Mouse (Mus musculus) fibroblast of lung, adult 2 months (primary cell): ENCODE results near the gene Crlf1.
"Not testable (repeated sequence)": the region's sequence is repeated elsewhere in the genome, so short reads cannot be mapped to it uniquely, and the experiment has no call there.

ENCODE experiments used
- DNase-seq: peaks from one replicate; pipeline ENCODE4 v3.0.0-alpha.2; 2011; ENCODE audit warnings: low read depth

The Crlf1 gene

DNA sequence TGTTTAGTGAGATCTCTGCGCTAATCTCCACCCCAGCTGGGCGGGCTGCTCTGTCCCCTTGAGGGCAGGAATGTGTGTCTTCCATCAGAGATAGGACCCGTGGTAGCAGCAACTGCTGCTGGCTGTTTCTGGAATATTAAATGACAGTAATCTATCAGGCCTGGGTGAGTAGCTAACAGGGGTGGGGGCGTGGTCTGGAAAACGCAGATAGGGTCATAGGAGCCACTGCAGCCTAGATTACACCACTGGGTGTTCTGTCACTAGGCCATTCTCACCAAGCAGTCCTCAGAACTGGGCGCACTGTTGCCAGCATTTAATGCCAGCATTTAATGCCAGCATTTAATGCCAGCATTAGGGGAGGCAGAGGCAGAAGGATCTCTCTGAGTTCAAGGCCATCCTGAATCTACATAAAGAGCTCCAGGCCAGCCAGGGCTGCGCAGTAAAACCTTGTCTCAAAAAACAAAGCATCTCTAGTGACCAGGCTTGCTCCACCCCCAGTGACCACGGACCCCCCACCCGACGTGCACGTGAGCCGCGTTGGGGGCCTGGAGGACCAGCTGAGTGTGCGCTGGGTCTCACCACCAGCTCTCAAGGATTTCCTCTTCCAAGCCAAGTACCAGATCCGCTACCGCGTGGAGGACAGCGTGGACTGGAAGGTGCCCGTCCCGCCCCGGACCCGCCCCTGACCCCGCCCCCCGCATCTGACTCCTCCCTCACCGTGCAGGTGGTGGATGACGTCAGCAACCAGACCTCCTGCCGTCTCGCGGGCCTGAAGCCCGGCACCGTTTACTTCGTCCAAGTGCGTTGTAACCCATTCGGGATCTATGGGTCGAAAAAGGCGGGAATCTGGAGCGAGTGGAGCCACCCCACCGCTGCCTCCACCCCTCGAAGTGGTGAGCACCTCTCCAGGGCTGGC lies 7.7 kb downstream of the Crlf1 start:
- DNase-seq, result no peak

DNA sequence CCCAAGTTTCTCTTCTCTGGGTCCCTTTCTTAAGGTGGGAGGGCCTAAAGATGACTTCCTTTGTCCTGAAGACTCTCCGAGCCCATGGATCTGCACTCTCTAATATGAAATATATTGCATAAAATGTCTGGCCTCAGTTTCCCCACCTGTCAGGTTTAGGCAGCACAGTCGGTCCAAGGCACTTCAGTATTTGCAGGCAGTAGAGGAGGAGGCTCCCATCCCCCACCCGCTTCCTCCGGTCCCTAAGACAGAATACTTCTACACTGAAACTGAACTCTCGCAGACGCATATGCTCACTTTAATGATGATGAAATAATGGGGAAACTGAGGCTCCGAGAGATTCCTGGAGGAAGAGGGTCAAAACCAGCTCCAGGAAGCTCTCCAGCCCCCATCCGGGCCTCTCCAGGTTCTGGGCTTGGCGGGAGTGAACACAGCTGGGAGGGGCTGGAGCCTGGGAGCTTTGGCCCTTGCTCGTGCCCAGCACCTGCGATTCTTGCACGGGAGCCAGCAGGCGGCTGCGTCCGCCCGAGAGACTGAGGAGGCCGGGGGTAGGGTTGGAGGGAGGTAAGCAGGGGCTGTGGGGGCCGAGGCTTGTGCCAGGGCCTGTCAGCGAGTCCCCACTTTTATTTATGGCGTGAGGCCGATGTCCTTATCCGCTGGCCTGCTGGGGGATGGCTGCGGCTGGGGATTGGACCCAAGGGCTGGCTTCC lies 9.0 kb downstream of the Crlf1 start:
- no peak for DNase-seq

DNA sequence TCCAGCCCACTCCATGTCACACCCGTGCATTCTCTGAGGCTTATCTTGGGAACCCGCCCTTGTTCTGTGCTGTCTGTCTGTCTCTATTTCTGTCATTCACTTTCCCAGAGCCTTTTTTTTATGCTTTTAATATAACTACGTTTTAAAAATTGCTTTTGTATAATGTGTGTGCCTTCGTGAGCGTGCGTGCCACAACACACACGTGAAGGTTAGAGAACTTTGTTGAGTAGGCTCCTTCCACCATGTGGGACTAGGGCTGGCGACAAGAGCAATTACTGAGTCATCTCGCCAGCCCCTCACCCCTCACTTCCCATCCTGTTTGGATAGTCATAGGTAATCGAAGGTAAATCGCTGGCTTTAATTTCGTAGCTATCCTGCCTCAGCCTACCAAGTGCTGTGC lies 9.6 kb downstream of the Crlf1 start:
- DNase-seq, result no peak

DNA sequence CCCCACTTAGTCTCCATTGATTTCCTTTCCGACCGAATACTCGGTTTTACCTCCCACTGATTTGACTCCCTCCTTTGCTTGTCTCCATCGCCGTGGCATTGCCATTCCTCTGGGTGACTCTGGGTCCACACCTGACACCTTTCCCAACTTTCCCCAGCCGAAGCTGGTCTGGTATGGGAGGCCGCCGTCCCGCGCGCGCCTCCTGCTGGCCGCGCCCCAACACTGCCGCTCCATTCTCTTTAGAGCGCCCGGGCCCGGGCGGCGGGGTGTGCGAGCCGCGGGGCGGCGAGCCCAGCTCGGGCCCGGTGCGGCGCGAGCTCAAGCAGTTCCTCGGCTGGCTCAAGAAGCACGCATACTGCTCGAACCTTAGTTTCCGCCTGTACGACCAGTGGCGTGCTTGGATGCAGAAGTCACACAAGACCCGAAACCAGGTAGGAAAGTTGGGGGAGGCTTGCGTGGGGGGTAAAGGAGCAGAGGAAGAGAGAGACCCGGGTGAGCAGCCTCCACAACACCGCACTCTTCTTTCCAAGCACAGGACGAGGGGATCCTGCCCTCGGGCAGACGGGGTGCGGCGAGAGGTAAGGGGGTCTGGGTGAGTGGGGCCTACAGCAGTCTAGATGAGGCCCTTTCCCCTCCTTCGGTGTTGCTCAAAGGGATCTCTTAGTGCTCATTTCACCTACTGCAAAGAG lies 10.2 kb downstream of the Crlf1 start:
- no peak for DNase-seq

DNA sequence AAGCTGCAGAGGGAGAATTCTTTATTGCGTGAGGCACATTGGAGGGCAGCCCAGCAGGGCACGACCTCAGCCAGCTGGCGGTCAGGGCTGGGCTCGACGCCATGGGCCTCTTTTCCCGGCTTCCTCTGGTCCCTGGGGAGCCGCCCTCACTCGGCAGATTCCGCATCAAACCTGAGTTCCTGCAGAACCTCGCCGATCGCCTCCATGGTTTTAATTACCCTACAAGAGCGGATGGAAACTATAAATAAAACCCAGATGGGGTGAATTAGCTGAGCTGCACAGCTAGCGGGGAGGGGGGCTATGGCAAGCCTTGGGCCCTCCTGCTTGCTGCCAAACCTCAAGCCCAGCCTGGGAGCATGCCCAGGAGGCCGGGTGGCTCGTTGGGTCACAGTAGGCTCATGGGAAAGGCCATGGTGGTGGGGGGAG lies 11.3 kb downstream of the Crlf1 start:
- DNase-seq, result peak; percentile 96

DNA sequence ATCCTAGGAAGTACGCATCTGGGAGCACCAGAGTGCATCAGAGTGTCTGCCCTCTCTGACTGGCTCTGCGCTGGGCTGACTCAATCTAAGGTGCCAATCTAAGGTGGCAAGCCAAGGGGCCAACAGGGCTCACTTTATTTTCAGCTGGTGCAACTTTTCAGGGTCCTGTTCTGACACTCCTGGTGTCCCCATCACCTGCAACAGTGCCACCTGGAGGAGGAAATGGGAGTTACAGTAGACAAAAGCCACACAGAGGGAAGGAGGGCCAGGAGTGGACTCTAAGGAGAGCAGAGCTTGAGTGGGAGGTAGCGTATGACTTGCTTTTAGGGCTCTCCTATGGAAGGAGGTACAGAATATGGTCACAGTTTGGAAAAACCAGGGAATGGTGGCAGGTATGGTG lies 11.9 kb downstream of the Crlf1 start:
- no peak for DNase-seq

DNA sequence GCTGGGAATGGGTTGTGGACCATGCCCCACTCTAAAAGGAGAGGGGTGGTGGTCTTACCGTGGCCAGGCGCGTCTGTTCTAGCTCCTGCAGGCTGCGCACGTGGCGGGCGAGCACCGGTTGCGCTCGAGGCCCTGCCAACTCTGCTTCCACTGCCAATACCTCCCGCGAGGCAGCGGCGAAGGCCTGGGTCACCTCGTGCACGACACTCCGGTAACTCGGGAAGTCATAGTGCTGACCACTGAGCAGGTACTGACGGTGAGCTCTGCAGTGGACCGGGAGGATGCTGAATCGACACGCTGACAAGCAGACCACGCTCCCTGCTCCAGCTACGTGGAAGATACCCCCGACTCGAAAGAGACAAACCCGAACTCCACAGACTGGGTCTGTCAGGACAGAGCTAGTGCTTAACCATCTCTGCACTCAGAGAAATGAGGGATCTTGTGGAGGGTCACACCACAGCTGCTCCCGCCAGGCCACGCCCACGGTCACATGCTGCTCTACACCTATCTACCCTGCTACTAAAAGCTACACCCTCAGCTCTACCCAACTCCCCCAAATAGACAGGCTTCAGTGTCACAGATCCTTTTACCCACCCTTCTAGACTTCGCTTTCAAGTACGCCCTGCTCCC lies 12.9 kb downstream of the Crlf1 start:
- DNase-seq, result no peak

DNA sequence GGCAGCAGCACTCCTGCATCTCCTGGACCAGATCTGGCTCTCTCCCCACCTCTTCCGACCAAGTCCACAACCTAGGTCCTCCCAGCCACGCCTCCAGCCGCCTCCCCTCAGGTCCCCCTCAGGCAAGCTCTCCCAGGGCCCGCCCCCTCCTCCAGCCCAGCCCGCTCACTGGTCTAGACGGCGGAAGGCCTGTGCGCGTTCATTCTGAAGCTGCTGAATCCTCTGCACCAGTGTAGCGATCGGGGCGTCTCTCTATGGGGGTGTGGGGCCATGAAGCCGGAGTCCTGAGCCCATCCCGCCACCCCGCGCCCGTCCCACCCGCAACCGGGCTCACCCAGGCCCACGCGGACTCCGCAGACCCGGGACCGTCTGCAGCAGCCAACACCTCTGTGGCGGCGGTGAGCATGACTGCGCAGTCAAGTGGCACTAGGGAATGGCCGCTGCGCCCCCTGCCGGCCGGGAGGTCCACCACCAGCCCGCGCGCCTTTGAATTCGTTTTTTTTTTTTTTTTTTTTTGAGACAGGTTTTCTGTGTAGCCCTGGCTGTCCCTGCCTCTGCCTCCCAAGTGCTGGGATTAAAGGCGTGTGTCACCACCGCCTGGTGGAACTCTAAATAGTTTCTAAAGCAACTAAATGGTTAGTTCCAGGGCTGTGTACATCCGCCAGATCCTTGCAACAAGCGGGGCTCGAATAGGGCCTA lies 13.5 kb downstream of the Crlf1 start, which contains the start of gene Rex1bd:
Rex1bd (minus strand) TSS at position 425 of the 699 bp plus-strand sequence.
- peak; percentile 81 for DNase-seq

DNA sequence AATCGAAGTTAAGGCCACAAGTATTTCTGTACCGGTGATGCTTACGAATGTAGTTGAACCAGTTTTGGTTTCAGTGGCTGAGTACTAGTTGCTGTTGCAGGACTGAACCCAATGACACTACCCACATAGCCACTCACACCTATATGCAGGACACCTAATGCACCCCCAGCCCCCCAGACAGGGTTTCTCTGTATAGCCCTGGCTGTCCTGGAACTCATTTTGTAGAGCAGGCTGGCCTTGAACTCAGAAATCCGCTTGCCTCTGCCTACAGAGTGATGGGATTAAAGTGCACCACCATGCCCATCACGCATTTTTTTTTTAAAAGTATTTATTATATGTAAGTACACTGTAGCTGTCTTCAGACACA lies 14.1 kb downstream of the Crlf1 start:
- no peak for DNase-seq

DNA sequence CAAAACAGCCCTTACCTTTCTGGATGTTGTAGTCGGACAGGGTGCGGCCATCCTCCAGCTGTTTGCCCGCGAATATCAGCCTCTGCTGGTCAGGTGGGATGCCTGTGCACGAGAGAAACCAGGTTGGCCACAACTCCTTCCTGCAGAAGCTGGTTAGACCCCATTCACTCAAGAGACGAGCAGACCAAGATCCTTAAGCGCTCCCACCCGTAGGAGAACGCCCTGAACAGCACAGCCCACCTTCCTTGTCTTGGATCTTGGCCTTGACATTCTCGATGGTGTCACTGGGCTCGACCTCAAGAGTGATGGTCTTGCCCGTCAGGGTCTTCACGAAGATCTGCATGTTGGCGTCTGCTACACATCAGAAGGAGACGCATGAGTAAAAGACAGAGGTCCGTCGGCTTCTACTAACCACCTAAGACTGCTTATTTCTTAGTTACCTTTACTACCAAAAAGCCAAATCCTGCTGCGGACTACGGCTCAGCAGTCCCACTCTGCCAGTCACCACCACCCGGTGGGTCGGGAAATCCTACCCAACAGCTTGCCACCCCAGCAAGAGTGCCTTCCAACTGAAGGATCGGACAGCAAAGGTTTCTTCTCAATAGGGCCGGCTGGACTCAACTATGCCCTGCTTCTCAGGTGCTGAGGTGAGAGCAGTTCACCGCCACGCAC lies 16.5 kb downstream of the Crlf1 start:
- DNase-seq, result no peak

DNA sequence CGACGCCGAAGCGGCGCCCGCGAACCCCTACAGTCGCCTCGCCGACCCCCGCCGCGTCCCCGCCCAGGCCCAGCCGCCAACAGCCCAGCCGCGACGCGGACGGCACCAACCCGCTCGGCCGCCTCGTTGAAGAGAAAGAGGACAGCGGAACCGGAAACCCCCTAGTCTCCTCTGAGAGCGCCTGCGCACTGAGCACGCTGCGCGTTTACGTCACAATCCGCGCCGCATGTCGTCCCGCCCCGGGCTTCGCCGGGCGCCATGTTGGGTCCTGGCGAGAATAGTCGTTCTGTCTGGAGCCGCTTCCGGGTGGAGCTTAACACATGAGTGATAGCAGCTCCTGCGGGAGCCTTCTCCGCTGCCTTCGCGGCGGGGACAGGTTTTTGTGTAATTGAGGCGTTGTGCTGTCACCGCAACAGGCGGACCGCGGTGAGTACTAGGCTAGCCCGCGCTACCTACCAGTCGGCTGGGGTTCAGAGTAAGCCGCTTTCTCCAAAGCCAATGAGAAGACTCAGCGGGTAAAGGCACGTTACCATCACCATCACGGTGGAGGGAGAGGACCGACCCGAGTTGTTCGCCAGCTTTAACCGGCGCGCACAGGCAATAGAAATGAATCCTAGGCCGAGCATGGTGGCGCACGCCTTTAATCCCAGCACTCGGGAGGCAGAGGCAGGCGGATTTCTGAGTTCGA lies 17.4 kb downstream of the Crlf1 start, which contains the start of gene Uba52:
Uba52 (minus strand) TSS at position 574 of the 688 bp plus-strand sequence.
- DNase-seq, result peak; percentile 92

DNA sequence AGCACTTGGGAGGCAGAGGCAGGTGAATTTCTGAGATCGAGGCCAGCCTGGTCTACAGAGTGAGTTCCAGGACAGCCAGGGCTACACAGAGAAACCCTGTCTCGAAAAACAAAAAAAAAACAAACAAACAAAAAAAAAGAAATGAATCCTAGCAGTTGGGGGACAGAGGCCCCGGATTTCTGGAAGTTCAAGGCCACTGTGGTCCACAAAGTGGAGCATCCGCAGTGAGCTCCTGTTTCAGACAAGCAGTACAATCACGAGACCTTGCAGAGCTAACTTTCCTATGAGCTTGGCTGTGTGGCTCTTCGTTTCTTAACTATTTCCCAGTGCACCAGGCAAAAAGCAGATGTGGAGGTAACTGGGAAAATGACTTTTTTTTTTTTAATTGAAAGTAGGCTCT lies 18.2 kb downstream of the Crlf1 start:
- not testable (repeated sequence) for DNase-seq

DNA sequence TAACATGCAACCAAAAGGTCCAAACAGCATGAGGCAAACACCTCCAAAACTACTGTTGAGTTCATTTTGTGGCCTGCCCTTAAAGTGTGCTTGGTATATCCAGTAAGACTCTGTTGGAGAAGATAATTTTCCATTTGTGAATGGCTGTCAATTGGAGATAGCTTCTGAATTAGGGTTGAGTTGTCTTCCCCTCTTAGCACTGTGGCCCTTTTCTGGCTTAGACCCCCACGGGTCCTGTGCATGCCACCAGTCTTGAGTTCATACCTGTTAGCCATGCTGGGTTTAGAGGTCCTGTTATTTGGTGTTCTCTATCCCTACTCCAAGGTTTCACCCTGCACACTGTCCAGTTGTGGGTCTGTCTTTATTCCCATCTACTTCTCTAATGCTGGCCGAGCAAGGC lies 18.8 kb downstream of the Crlf1 start:
- DNase-seq, result no peak

DNA sequence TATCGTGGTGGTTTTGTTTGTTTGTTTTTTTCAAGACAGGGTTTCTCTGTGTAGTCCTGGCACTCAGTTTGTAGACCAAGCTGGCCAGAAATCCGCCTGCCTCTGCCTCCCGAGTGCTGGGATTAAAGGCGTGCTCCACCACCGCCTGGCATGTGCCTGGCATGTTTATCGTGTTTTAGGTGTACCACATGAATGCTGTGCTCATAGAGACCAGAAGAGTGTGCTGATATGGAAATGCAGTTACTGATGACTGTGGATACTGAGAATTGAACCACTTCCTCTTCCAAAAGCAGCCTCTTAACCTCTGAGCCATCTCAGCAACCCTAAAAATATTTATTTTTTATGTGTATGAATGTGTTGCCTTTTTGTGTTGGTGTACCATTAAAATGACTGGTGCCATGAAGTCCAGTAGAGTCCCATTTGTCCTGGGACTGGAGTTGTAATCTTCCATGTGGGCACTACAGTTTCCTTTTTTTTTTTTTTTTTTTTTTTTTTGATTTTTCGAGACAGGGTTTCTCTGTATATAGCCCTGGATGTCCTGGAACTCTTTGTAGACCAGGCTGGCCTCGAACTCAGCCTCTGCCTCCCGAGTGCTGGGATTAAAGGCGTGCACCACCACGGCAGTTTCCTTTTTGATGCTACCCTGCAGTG lies 19.4 kb downstream of the Crlf1 start:
- no peak for DNase-seq

DNA sequence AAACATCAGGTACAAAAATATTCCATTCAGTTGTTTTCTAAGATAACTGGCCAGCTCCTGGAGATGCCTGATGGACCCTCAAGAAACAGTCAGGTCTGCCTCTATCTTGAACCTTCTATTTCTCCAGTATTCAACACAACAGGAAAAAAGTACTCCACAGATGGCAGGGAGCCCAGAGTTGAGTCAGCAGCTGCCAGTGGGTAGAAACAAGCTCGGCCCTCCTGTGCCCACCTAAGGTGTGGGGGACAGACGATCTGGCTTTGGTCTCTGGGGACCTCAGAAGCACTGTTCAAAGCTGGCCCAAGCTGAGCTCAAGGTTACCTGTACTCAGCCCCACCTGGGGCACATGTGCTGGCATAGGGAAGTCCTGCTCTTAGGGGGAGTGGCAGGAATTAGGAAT lies 20.5 kb downstream of the Crlf1 start:
- no peak for DNase-seq

DNA sequence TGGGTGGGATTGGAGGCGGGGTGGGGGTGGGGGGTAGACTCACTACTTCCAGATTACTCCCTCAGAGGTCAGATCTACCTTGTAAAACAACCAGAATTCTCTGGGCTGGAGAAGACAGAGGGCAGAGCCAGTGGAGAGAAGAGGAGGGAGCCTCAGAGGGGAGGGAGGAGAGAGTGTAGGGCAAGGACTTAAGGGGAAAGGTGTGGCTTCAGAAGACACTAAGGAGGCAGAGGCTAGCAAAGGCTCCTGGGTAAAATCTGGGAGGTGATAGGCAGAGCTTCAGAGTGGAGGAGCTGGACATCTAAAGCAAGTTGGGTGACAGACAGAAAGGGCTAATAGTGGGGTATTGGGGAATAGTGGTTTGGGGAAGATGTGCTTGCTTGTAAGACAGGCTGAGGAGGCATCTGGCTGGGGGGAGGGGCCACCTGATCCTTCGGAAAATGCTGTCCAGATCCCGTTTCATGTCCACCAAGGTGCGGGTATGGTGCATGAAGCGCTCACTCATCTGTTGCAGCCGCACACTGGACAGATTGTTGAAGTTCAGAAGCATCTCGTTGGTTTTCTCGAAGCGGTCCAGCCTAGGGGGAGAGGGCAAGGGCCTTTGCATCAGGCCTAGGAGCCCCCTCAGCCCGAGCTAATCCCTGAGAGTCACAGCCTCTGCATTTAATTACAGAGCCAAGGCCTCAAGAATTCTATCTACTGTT lies 25.1 kb downstream of the Crlf1 start:
- DNase-seq, result no peak

DNA sequence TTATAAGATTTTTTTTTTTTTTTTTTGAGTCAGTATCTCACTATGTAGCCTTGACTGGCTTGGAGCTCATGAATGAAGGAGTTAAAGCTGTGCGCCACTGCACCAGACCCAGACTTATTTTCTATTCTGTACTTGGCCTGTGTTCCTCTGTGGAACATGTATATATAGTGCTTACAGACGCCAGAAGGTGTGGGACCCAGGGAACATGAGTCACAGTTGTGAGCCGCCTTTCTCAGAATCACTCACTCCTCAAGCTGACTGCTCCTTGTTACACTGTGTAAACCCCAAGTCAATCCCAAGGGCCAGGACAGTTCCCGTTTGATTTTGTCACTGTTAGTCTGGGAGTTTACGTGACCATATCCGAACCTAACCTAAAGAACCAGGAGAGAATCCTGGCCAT lies 26.1 kb downstream of the Crlf1 start:
- no peak for DNase-seq

DNA sequence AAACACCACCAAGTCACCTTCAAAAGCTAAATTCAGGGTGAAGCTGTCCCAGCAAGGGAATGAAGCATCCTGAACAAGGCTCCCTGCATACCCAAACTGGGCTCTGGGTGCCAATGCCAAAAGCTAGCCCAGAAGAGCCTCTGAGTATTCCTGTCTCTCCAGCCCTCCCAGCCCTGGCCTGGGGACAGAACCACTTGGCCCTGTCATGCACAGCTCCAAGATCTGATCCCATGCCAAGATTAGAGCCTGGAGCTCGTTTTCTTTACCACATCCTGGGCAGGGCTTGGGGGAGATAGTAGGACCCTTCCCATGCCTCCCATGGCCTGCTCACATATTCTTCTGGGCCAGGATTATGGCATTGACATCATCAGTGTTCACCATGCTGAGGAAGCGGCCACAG lies 26.6 kb downstream of the Crlf1 start:
- DNase-seq, result no peak
